Mouse (Mus musculus) forelimb bud, embryonic 11.5 days (tissue): ENCODE results near the gene Mok.
"Not testable (repeated sequence)": the region's sequence is repeated elsewhere in the genome, so short reads cannot be mapped to it uniquely, and the experiment has no call there.

ENCODE experiments used
- DNase-seq: peaks from one replicate; pipeline ENCODE4 v3.0.0-alpha.2; 2012; ENCODE audit warnings: low read depth, low spot score

Mok gene

DNA sequence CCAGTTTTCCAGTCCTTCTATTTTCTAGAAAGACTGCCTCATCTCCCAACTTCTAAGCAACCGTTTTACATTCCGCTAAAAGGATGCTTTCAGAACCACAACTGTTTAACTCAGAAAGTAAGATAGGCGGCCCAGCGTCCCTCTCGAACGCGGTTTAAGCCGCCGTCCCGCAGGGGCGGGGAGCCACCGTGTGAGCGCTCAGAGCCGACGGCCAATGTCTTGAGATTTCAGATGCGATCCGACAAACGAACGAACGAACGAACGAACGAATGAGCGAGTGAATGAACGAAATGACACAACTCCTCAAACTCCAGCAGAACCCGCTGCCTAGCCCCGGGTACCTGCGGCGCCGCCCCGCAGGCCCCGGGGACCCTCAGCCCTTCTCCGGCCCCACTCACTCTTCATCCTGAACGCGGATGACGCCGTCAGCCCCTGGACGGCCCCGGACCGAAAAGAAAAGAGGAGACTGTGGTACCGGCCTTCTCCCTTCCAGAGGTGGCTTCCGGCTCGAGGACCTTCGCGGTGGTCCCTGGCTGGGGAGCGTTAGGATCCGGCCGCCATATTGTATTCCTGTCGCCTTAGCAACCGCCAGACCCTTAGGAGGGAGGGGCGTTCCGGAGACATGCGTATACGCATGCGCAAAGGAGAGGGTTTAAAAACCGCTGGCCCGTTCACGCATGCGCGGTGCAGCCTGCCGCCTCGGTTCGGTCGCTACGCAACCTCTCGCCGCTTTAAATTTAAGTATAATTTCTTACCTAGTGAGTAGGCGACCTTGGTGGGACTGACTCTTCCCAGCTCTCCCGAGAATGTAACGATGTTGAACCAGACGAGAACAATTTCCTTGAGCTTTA lies at the start of gene Mok:
Gene Mok (minus strand): TSS at position 592 of the 851 bp plus-strand sequence.
- DNase-seq, result peak; percentile 98

DNA sequence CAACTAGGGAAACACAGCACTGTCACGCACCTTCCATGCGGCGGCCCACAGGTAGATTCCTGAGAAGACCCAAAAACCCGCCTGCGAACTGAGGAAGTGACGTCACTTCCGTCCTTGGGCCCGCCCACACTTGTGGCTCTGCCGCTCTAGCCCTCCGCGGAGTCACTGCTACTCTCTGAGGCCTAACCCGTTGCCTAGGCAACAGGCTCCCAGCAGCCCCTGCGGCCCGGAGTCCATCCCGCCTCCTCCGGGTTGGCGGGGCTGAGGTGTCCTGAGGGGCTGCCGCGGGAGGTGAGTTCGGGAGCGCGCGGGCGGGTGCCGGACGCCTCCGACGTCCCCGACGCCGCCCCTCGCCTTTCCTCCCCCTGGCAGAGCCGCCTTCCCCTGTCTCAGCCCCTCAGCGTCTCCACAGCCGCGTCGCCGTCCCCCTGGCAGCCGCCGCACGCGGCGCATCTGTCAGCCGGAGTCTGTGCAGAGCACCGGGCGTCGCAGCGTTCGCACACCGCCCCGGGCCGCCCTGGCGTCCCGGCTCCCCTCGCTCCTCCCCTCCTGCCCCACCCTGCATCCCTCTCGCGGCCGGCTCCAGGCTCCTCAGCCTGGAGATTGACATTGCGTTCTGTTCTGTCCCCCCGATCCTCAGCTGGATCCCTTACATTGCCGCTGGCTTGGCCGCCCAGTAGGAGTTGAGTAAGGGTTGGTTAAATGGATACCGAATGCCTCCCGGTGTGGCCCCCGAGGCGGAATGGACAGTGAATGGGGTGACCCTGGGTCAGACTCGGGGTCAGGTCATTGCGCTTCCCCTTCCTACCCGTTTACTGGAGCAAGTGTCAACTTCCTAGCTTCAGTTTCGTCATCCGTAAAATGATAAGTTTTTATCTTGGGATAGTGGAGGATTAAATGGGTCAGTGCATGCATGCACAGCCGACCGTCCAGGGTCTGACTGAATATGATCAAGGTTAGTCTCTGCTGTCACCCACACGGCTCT lies 48.6 kb upstream of the Mok start, which contains the start of the genes Cinp and Tecpr2:
Gene Cinp (minus strand): TSS at position 110 of the 985 bp plus-strand sequence.
Gene Tecpr2 (plus strand): TSS at position 229 of the 985 bp plus-strand sequence.
- DNase-seq, result peak; percentile 98

DNA sequence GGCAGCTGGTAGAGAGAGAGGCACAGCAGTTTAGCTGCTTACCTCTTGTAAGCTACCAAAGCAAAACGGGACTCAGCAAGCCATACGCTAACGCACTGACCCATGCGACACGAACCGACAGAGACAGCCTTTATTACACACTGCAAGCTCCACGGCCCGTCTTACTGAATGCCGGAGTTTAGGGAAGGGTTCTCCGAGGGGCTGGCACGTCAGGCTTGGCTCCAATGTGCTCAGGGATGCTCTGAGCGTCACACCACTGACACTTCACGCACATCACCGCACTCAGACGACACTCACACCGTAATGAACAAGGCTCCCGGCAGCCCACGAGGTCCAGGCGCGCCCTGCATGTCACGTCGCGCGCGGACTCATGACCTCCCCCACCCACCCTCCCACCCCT lies 47.9 kb upstream of the Mok start:
- no peak for DNase-seq

DNA sequence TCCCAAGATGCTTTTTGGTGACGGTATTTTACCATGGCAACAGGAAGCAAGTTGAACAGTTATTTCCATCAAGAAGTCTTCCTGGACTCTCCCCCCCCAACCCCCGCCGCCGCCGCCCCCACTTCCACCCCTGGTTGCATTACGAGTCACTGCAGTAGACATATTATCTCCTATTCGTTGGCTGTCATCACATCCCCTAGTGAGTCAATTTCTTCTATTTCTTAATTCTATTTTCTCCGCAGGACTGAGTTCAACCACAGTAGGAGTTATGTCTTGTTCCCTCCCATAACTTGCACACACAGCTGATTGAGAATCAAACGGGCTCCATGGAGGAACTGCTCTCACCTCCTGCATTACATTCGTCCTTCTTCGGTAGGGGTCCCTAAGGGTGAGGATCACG lies 47.4 kb upstream of the Mok start:
- DNase-seq, result no peak

DNA sequence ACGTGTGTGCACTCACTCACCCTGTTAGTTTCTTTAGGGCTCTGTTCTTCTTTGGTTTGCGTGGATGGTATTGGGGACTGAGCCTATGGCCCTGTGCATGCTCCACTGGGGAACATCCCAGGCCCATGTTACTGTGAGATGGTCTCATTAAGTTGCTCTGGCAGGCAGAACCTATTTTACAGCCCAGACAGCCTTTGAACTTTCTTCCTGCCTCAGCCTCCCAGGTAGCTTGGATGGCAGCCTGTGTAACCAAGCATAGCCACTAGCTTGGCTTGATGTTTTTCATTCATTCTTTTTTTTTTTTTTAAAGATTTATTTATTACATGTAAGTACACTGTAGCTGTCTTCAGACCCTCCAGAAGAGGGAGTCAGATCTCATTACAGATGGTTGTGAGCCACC lies 44.5 kb upstream of the Mok start:
- DNase-seq, result no peak

DNA sequence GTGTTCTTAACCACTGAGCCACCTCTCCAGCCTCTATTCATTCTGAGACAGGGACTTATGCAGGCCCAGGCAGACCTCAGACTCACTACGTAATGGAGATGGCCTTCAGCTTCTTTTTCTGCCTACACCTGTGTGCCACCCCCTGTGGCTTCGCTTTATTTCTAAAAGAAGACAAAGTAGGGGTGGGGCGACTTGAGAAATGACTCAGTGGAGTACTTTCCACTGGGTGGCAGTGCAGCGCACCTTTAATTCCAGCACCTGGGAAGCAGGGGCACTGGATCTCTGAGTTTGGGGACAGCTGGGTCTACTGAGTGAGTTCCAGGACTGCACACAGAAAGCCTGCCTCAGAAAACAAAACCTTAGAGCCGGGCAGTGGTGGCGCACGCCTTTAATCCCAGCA lies 41.6 kb upstream of the Mok start:
- no peak for DNase-seq

DNA sequence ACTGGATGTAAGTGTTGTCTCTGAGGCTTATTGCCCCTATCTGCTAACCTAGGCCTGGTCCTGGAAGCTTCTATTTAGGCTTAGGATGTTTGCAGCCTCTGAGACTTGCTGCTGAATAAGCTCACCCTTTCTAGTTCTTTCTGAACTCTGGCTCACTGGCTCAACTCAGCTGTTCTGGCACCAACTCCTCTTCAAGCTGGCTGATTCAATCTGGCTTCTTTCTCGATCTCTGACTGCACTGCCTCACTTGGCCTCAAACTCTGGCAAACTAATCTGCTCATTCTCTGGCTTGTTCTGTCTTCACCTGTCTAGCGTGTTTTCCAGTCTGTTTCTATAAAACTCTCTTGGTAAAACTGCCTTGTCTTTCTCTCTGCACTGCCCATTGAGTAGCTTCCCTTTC lies 34.6 kb upstream of the Mok start:
- no peak for DNase-seq

DNA sequence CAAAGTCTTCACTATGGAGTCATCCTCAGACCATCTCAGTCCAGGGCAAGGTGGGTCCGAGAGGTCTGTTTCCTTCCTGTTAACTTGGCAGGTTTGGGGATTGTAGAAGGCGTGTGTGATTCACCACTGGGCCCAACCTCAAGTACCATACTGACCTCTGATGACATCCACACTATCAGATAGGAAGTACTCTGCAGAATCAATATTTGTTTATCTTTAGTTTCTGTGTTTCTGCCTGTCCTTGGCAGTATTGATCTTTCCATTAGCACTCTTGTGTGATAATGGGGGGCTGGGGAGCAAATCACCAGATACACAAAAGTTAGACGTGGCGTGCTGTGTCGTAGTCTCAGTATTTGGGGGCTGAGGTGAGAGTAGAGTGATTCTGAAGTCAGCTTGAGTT lies 30.5 kb upstream of the Mok start:
- no peak for DNase-seq

DNA sequence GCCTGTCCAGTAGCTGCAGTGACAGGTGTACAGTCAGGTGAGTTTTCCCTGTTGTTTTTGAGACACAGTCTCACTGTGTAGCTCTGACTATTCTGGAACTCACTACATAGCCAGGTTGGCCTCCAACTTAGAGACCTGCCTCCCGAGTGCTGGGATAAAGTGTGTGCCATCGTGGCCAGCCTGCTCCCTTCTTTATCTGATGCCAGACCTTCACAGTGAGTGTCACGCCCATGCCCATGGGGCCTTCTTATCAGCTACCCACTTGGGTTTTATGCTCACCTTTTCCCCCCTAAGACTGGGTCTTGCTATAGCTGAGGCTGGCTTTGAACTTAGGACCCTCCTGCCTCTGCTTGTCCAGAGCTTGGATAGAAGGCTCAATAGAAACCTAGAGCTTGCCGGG lies 29.4 kb upstream of the Mok start:
- no peak for DNase-seq

DNA sequence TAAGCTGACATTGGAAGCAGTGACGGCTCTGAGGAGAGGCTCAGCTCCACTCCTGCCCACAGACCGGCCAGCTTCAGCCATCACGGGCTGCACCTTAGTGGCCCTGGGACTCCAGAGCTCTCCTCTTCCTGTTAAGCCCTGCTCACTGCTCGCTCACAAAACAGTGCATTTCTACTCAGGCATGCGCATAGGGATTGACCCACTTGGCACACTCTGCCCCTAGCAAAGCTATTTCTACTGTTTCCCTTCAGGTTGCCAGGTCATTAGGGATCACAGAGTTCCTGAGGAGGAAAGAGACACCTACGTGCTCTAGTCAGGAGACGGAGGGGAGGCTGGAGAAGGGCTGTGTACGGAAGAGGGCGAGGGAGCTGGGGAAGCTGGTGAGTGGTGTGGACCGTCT lies 25.2 kb upstream of the Mok start:
- DNase-seq, result no peak

DNA sequence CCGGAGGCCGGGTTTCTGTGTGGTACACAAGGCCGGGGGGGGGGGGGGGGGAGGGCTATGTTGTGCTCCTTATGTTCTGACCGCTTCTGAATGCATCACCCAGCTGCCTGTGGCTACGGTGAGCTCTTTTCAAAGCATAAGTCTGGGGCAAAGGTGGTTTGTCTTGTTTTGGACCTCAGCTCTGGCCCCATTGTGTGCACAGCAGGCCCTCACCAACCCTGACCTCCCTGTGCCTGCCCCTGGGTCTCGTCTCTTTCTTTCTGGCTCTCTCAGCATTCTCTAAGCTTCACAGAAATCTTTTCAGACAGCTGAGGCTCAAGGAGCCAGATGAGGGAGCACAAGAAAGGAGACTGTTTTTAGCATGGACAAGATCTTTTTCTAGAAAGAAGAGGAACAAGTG lies 24.8 kb upstream of the Mok start:
- DNase-seq, result no peak

DNA sequence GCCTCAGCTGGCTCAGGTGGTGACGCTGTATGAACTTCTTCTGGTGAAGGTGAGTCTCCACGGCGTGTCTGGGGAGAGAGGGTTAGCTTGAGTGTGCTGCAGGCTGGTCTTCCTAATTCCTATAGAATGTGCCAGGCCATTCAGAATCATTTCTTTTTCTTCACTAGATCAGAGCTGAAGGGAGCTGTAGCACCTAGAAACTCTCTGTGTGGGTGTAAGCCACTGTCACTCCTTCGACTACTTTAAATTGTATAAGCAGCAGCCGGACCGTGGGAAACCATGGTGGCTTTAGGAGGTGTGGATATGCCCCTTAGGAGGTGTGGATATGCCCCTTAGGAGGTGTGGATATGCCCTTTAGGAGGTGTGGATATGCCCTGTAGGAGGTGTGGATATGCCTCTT lies 23.3 kb upstream of the Mok start:
- DNase-seq, result no peak

DNA sequence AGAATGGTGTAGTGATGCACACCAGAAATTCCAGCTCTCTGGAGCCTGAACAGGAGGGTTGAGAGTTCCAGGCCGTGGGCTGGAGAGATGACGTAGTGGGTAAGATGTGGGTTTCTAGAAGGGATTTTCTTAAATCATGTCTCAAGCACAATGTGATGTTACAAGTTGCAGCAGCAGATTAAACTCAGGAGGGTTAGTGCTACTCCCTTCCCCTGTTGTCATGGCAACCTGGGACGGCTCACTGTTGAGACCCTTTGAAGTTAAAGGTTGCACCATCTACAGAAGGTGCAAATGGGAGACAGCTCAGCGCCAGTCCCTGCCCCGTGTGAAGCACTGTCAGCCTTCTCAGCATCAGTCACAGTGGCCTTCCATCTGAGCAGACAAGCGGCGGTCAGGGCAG lies 20.5 kb upstream of the Mok start:
- DNase-seq, result peak; percentile 47

DNA sequence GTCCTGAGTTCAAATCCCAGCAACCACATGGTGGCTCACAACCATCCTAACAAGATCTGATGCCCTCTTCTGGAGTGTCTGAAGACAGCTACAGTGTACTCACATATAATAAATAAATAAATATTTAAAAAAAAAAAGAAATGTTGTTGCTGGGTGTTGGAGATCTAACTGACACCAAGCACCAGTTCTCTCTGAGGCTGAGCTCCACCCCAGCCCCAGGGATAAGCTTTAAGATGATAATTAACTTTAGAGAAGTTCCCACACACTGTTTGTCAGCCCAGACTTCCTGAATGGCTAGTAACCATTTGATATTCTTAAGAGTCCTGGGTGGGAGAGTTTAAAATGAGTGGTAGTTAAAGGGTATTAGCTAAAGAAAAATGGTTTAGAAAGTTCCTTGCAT lies 19.6 kb upstream of the Mok start:
- no peak for DNase-seq

DNA sequence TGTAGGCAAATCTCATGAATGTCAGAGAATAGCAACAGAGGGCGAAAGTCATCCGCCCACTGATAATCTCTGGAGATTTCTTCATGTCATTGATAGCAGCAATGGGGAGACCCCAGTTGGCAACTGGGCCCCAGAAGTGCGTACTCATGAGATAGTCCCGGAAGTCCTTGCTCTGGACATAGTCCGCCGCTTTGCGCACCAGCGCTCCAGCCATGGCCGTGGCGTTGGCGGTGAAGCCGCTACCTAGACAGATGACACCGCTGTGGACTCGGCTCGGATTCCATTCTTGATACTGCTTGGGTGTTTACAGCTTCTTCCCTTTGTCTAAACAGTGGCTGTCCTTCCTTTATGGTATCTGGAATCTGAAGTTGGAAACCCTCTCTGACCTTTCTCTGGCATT lies 17.9 kb upstream of the Mok start:
- not testable (repeated sequence) for DNase-seq

DNA sequence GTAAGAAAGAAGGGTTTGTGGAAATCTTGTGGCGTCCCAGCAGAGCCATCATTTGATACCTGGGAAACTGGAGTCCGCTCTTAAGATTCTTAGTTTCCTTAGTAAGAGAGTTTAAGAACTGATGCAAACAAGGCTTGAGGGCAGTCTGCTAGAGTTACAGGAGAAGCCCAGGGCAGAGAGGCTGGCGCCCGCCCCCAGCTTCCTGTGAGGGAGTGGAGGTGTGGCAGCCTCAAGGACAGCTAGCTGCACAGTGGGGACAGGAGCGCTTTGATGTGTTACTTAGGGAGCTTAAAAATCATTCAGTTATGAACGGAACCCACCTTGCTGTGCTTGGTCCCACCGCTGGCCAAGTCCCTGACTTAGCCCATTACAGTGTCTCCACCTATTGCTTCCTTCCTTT lies 16.5 kb upstream of the Mok start:
- DNase-seq, result no peak

DNA sequence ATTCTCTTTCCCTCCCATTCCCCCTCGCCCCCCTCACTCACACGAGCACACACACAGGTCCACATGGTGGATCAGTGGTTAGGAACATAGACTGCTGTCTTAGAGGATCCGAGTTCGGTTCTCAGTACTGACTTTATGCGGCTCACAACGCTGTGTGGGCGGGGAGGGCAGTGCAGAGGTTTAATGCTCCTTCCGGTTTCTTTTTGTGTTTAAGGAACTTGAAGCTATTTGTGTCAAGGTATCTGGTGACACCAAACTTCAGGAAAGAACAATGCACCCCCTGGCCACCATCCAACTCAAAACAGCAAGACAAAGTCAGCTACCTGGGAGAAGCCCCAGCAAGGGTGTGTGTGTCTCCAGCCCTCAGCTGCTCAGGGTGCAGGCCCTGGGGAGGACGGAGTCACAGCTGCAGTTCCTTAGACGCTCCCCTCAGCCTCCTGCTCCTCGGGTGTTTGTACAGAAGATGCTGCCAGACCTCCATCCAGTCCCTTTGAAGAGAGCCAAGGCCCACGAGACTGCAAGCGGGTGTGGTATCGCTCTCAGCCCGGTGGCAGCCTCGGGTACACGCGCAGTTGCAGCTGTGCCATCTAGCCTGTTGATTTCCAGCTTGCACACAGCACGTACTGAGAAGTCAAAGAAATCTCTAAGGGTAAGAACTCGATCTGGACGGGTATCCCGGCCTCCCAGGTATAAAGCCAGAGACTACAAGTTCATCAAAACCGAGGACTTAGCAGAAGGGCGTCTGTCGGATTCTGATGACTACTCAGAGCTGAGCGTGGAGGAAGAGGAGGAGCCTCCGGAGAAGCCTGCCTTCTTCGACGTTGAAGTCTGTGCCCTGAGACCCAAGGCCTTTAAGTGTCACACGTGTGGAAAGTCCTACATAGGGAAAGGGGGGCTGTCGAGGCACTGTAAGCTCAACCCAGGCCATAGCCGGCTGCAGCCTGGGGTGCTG lies 14.3 kb upstream of the Mok start:
- no peak for DNase-seq

DNA sequence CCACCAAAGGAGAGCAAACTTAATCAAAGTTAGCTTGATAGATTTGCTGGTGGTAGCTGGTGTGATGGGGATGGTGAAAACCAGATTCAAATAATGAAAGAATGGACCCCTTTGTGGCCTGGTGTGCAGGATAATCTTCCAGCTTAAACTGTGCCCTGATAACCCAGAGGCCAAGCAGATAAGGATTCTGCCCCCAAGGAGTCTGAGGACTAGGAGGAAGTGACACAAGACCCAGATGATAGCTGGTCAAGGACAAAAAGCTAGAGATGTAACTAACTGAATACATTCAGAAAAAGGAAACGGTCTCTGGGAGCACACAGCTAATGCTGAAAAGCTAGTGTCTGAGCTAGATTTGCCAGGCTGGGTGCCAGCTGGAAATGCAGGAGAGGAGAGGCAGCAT lies 11.2 kb upstream of the Mok start:
- no peak for DNase-seq

DNA sequence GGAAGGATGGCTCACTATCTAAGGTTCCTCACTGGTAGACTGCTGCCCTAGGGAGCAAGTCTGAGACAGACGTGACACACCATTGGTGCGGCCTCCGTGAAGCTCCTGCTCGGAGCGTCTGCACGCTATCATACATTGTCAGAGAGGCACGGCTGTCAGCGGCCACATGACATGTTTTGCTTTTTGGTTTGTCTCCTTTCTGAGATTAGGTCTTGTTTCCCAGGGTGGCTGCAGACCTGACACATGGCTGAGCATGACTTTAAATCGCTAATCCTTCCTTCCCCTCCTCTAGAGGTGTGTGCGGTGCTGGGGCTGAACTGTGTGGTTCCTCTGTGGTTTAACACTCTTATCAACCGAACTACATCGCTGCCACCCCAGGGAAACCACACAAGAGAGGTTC lies 10.7 kb upstream of the Mok start:
- no peak for DNase-seq

DNA sequence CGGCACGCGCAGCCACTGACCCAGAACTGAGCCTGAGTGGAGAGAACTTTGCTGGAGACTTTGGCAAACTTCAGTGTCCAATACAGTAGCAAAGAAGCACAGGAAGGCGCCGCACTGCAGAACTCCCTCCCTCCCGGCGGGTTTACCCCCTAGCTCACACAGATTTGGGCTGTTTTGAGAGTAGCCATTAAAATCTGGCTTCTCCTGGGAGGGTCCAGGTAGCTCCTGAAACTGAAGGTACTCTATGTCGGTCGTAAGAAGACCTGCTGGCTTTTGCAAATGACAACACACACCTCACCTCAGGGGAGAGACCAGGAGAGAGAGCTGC lies 10.2 kb upstream of the Mok start:
- DNase-seq, result no peak
